Comparison of ENCODE assay signal across 21 mouse cellular contexts in genomic region chr4:139373130-139373529, GRCm38 (mm10). TPM values are rescaled to one million over a fixed set of nuclear protein-coding genes. Genes with fewer than 3 reads are reported as not detected.
A peak's percentile ranks its signal among the peaks of the same experiment; 100 is the strongest.
DNase-seq lines count a peak whose midpoint lies in the region; ATAC-seq lines count a peak whose summit lies in the region.
"Had no signal": no experiment of that assay in that cellular context is flagged by ENCODE, and none has a peak within 500 bp of the region (broad histone marks: within the 10 kb centered on the region; RNA-seq: fewer than 3 reads in every experiment).

No protein-coding gene starts in this region.

- no peak overlapping the region for H3K4me2 ChIP-seq in liver, embryonic 11.5 days
- no peak overlapping the region for H3K4me2 ChIP-seq in liver, embryonic 12.5 days
- no peak overlapping the region for H3K4me2 ChIP-seq in liver, embryonic 13.5 days
- H3K4me2 ChIP-seq in intestine, embryonic 16.5 days (ENCODE audit: low read depth, low read length) = no peak overlapping the region
- H3K4me2 ChIP-seq: hindbrain, embryonic 14.5 days; lung, embryonic 14.5 days; midbrain, embryonic 13.5 days had no signal

- peaks cover 53% of the 10 kb centered on the region for H3K36me3 ChIP-seq in liver, embryonic 11.5 days (ENCODE audit: control insufficient read depth, insufficient read depth, low read length)
- peaks cover 99% of the 10 kb centered on the region for H3K36me3 ChIP-seq in liver, embryonic 12.5 days
- peaks cover 97% of the 10 kb centered on the region for H3K36me3 ChIP-seq in liver, embryonic 13.5 days
- H3K36me3 ChIP-seq in intestine, embryonic 16.5 days (ENCODE audit: control insufficient read depth, insufficient read depth, low read length) = peaks cover 29% of the 10 kb centered on the region

- H3K4me1 ChIP-seq in liver, embryonic 11.5 days (replicated peaks; ENCODE audit: control insufficient read depth, insufficient read depth, low read length) = no peaks in the 10 kb centered on the region
- no peaks in the 10 kb centered on the region for H3K4me1 ChIP-seq in liver, embryonic 12.5 days
- 0 out of 2 replicates have a peak, but pooled peaks cover 7% of the 10 kb centered on the region for H3K4me1 ChIP-seq in liver, embryonic 13.5 days (replicated peaks)
- no peaks in the 10 kb centered on the region for H3K4me1 ChIP-seq in intestine, embryonic 16.5 days (ENCODE audit: control insufficient read depth, insufficient read depth, low read length)
- H3K4me1 ChIP-seq: heart, embryonic 10.5 days; midbrain, embryonic 13.5 days had no signal

- H3K27me3 ChIP-seq in liver, embryonic 11.5 days (replicated peaks; ENCODE audit: control insufficient read depth, insufficient read depth, low read length) = no peaks in the 10 kb centered on the region
- no peaks in the 10 kb centered on the region for H3K27me3 ChIP-seq in liver, embryonic 12.5 days (replicated peaks)
- no peaks in the 10 kb centered on the region for H3K27me3 ChIP-seq in liver, embryonic 13.5 days
- H3K27me3 ChIP-seq in intestine, embryonic 16.5 days (replicated peaks; ENCODE audit: control insufficient read depth, insufficient read depth, low read length) = no peaks in the 10 kb centered on the region
- H3K27me3 ChIP-seq: megakaryocyte, embryonic 14.5 days; midbrain, embryonic 13.5 days had no signal

- WGBS in liver, embryonic 11.5 days = 97% methylated on average over 4 of the region's 4 CpGs
- WGBS in liver, embryonic 12.5 days (ENCODE audit: insufficient replicate concordance) = 87% methylated on average over 4 of the region's 4 CpGs
- WGBS in liver, embryonic 13.5 days (ENCODE audit: insufficient replicate concordance) = 92% methylated on average over 4 of the region's 4 CpGs
- 92% methylated on average over 4 of the region's 4 CpGs for WGBS in intestine, embryonic 16.5 days

- no peak overlapping the region for H3K9ac ChIP-seq in liver, embryonic 11.5 days (ENCODE audit: low read depth, low read length)
- no peak overlapping the region for H3K9ac ChIP-seq in liver, embryonic 12.5 days
- H3K9ac ChIP-seq in liver, embryonic 13.5 days = no peak overlapping the region
- no peak overlapping the region for H3K9ac ChIP-seq in intestine, embryonic 16.5 days (ENCODE audit: low read depth, low read length)
- H3K9ac ChIP-seq: hindbrain, embryonic 14.5 days; lung, embryonic 14.5 days; midbrain, embryonic 13.5 days had no signal

- peak; percentile 67 for DNase-seq in kidney, adult 11 months
- no peak for DNase-seq in kidney, postnatal 4 days
- no peak for DNase-seq in liver, embryonic 11.5 days (ENCODE audit: low spot score)
- no peak for DNase-seq in liver, embryonic 13.5 days
- DNase-seq in c-Kit-positive CD71-positive TER-119-positive erythroid progenitor cells, embryonic 14.5 days (ENCODE audit: low spot score) = no peak
- no peak for DNase-seq in frontal cortex, adult 2 months (ENCODE audit: extremely low spot score in 1 of 2, low spot score in 1 of 2)
- DNase-seq: adrenal gland, adult 2 months; cerebellum, adult 18-20 months; cerebellum, postnatal 36 days; heart, postnatal 4 days; lung, embryonic 14.5 days; right cerebral cortex, postnatal 14 days; spleen, adult 18-20 months had no signal

- peak overlapping the region; percentile 38 for H3K27ac ChIP-seq in liver, embryonic 11.5 days (ENCODE audit: low read depth, low read length)
- no peak overlapping the region for H3K27ac ChIP-seq in liver, embryonic 12.5 days
- H3K27ac ChIP-seq in liver, embryonic 13.5 days = 0 out of 2 replicates have a peak overlapping the region, but pooled peaks have one; percentile 21
- no peak overlapping the region for H3K27ac ChIP-seq in intestine, embryonic 16.5 days (ENCODE audit: low read length)
- H3K27ac ChIP-seq: heart, embryonic 10.5 days; hindbrain, embryonic 14.5 days; layer of hippocampus, adult 2 months; midbrain, embryonic 13.5 days had no signal

- no peak for ATAC-seq in liver, embryonic 11.5 days (replicated peaks; ENCODE audit: low FRiP score)
- no peak for ATAC-seq in liver, embryonic 12.5 days
- peak; percentile 43; the same call in 1 of the 2 replicates for ATAC-seq in liver, embryonic 13.5 days (ENCODE audit: low read depth)
- no peak for ATAC-seq in intestine, embryonic 16.5 days
- ATAC-seq: forebrain, embryonic 14.5 days; midbrain, embryonic 13.5 days had no signal

- no peaks in the 10 kb centered on the region for H3K9me3 ChIP-seq in liver, embryonic 11.5 days (ENCODE audit: control insufficient read depth, low read length)
- H3K9me3 ChIP-seq in liver, embryonic 12.5 days (replicated peaks) = no peaks in the 10 kb centered on the region
- no peaks in the 10 kb centered on the region for H3K9me3 ChIP-seq in liver, embryonic 13.5 days (replicated peaks)
- H3K9me3 ChIP-seq in intestine, embryonic 16.5 days (ENCODE audit: control insufficient read depth, low read length) = no peaks in the 10 kb centered on the region
- H3K9me3 ChIP-seq: heart, embryonic 10.5 days; megakaryocyte, embryonic 14.5 days; midbrain, embryonic 13.5 days had no signal

- H3K4me3 ChIP-seq in liver, embryonic 11.5 days (ENCODE audit: low read depth, low read length) = no peak overlapping the region
- no peak overlapping the region for H3K4me3 ChIP-seq in liver, embryonic 12.5 days
- H3K4me3 ChIP-seq in liver, embryonic 13.5 days (replicated peaks) = no peak overlapping the region
- H3K4me3 ChIP-seq in intestine, embryonic 16.5 days (ENCODE audit: low read length) = no peak overlapping the region
- H3K4me3 ChIP-seq: heart, embryonic 10.5 days; layer of hippocampus, adult 2 months; megakaryocyte, embryonic 14.5 days; midbrain, embryonic 13.5 days had no signal

RNA-seq across cellular contexts. Expression of gene Ubr4, which starts 20.7 kb away (rescaled TPM):
- polyA plus RNA-seq in liver, embryonic 11.5 days (2014; fragmentation: Nextera tagmentation; extraction: Ambion mirVana) = 79.0 and 86.9 TPM in 2 replicates
- 54.7 and 55.1 TPM in 2 replicates for polyA plus RNA-seq in liver, embryonic 12.5 days (2016; fragmentation: Nextera tagmentation; extraction: Ambion mirVana)
- 33.8 and 34.5 TPM in 2 replicates for polyA plus RNA-seq in liver, embryonic 13.5 days (2015; fragmentation: Nextera tagmentation; extraction: Ambion mirVana)
- 177 and 186 TPM in 2 replicates for polyA plus RNA-seq in frontal cortex, adult 2 months (2012; rRNA removed)
- 43.7 and 44.8 TPM in 2 replicates for polyA plus RNA-seq in intestine, embryonic 16.5 days (2015; fragmentation: Nextera tagmentation; extraction: Ambion mirVana)

RNA-seq across cellular contexts. Expression of gene Emc1, which starts 20.7 kb away (rescaled TPM):
- polyA plus RNA-seq in liver, embryonic 11.5 days (2014; fragmentation: Nextera tagmentation; extraction: Ambion mirVana) = 32.9 and 34.0 TPM in 2 replicates
- 27.1 and 27.8 TPM in 2 replicates for polyA plus RNA-seq in liver, embryonic 12.5 days (2016; fragmentation: Nextera tagmentation; extraction: Ambion mirVana)
- 15.4 and 17.8 TPM in 2 replicates for polyA plus RNA-seq in liver, embryonic 13.5 days (2015; fragmentation: Nextera tagmentation; extraction: Ambion mirVana)
- 68.3 and 71.0 TPM in 2 replicates for polyA plus RNA-seq in frontal cortex, adult 2 months (2012; rRNA removed)
- polyA plus RNA-seq in intestine, embryonic 16.5 days (2015; fragmentation: Nextera tagmentation; extraction: Ambion mirVana) = 16.7 and 18.0 TPM in 2 replicates

RNA-seq across cellular contexts. Expression of gene Mrto4, which starts 20.8 kb away (rescaled TPM):
- polyA plus RNA-seq in liver, embryonic 11.5 days (2014; fragmentation: Nextera tagmentation; extraction: Ambion mirVana) = 241 and 259 TPM in 2 replicates
- polyA plus RNA-seq in liver, embryonic 12.5 days (2016; fragmentation: Nextera tagmentation; extraction: Ambion mirVana) = 166 and 184 TPM in 2 replicates
- 141 and 147 TPM in 2 replicates for polyA plus RNA-seq in liver, embryonic 13.5 days (2015; fragmentation: Nextera tagmentation; extraction: Ambion mirVana)
- 52.7 and 53.6 TPM in 2 replicates for polyA plus RNA-seq in frontal cortex, adult 2 months (2012; rRNA removed)
- polyA plus RNA-seq in intestine, embryonic 16.5 days (2015; fragmentation: Nextera tagmentation; extraction: Ambion mirVana) = 92.4 and 109 TPM in 2 replicates

Comparison
In these comparisons a context has a peak if more than half of its experiments do, and no peak if none do; other contexts are left out.
1. H3K27ac ChIP-seq: peak in liver, embryonic 11.5 days (single experiment) and liver, embryonic 13.5 days (single experiment); none in liver, embryonic 12.5 days (single experiment) and intestine, embryonic 16.5 days (single experiment).